Mouse (Mus musculus): ENCODE measurements around the gene Gdap1l1.

- TF ChIP-seq POLR2A (IDR thresholded peaks at IDR 0.05; ENCODE audit: insufficient read depth, low read depth, low read length) (no peak), CTCF (IDR thresholded peaks at IDR 0.05) (no peak), EP300 (IDR thresholded peaks at IDR 0.05; ENCODE audit: insufficient read depth, low read depth, low read length) (no peak)
These were observed 44.3 kb upstream of the Gdap1l1 start for GRCm38 (mm10) chr2:163393976-163394375.

All from heart, adult 2 months (tissue).